Mouse (Mus musculus) cerebellum, adult 2 months (tissue): ENCODE results near the gene Eddm3b.

Experiments
- CTCF ChIP-seq: fragments of 200-500 bp; IDR thresholded peaks from 2 replicates; pipeline ENCODE4 v1.5.1; 2011; ENCODE audit warnings: low read depth, mild to moderate bottlenecking, control low read depth, low read length, moderate library complexity, borderline replicate concordance; ENCODE audit not compliant: insufficient read depth
- POLR2A ChIP-seq: fragments of 200-500 bp; IDR thresholded peaks from 2 replicates; pipeline ENCODE4 v1.6.1; 2011; ENCODE audit warnings: low read length, control low read depth, borderline replicate concordance; ENCODE audit not compliant: insufficient read depth

GRCm38 (mm10) chr14:51128775-51129623 is 14.8 kb downstream of the Eddm3b start:
- TF ChIP-seq POLR2A: no peak
- no peak for TF ChIP-seq CTCF
